Mouse (Mus musculus) kidney, postnatal 25 days (tissue): Measurements from ENCODE around the gene Meis1.

Source experiments
- DNase-seq, 2 experiments: peaks; one replicate each; pipeline ENCODE4 v3.0.0; 2021; ENCODE audit warnings: mixed read lengths in 2 of 2

Gene Meis1

GRCm38 (mm10) chr11:18989669-18990243, 29.0 kb downstream of the Meis1 start:
- no peak for DNase-seq

GRCm38 (mm10) chr11:18988637-18989263, 30.0 kb downstream of the Meis1 start:
- no peak for DNase-seq

GRCm38 (mm10) chr11:18983813-18984212, 35.0 kb downstream of the Meis1 start:
- DNase-seq: no peak

- no peak for DNase-seq
Observed at GRCm38 (mm10) chr11:18983294-18983693, 35.5 kb downstream of the Meis1 start.

GRCm38 (mm10) chr11:18982331-18982730, 36.5 kb downstream of the Meis1 start:
- DNase-seq: no peak

GRCm38 (mm10) chr11:18981367-18981766, 37.4 kb downstream of the Meis1 start:
- DNase-seq: no peak

- no peak for DNase-seq
Observed at GRCm38 (mm10) chr11:18980615-18981014, 38.2 kb downstream of the Meis1 start.

GRCm38 (mm10) chr11:18975087-18975486, 43.7 kb downstream of the Meis1 start:
- DNase-seq: no peak

GRCm38 (mm10) chr11:18973808-18974207, 45.0 kb downstream of the Meis1 start:
- no peak for DNase-seq

GRCm38 (mm10) chr11:18972968-18973367, 45.8 kb downstream of the Meis1 start:
- DNase-seq: no peak

- peak in 1 of 2 experiments; percentile 47 for DNase-seq
Observed at GRCm38 (mm10) chr11:18971551-18971950, 47.2 kb downstream of the Meis1 start.

- DNase-seq: no peak
Observed at GRCm38 (mm10) chr11:18969920-18970336, 48.9 kb downstream of the Meis1 start.

- no peak for DNase-seq
Observed at GRCm38 (mm10) chr11:18964418-18964817, 54.4 kb downstream of the Meis1 start.

GRCm38 (mm10) chr11:18963202-18964136, 55.3 kb downstream of the Meis1 start:
- DNase-seq: no peak

GRCm38 (mm10) chr11:18959465-18959864, 59.3 kb downstream of the Meis1 start:
- DNase-seq: no peak

- DNase-seq: peak; percentile 54 to 63
Observed at GRCm38 (mm10) chr11:18957805-18958770, 60.7 kb downstream of the Meis1 start.

- DNase-seq: no peak
Observed at GRCm38 (mm10) chr11:18957097-18957804, 61.5 kb downstream of the Meis1 start.

GRCm38 (mm10) chr11:18955969-18956368, 62.8 kb downstream of the Meis1 start:
- DNase-seq: no peak

- no peak for DNase-seq
Observed at GRCm38 (mm10) chr11:18954852-18955251, 63.9 kb downstream of the Meis1 start.

GRCm38 (mm10) chr11:18953892-18954291, 64.9 kb downstream of the Meis1 start:
- no peak for DNase-seq

- no peak for DNase-seq
Observed at GRCm38 (mm10) chr11:18948600-18949295, 70.0 kb downstream of the Meis1 start.
